Mouse (Mus musculus) forebrain, postnatal 0 days (tissue): Measurements from ENCODE around the gene Cd6. TPM values are rescaled to one million over a fixed set of nuclear protein-coding genes. Genes with fewer than 3 reads are reported as not detected.
A peak's percentile ranks its signal among the peaks of the same experiment; 100 is the strongest.

ENCODE experiments used
- ATAC-seq: fragments of 200-750 bp; cut with Nextera tagmentation; 2 replicates; pipeline ENCODE4 v1.8.0; 2017; ENCODE audit warnings: mild to moderate bottlenecking, moderate library complexity
- DNase-seq: peaks from one replicate; pipeline ENCODE4 v3.0.0-alpha.2; 2015
- H3K27ac ChIP-seq: fragments of 300-500 bp; sonication (generic); 2 replicates; pipeline ENCODE4 v1.5.1; 2014; ENCODE audit warnings: low read depth, mild to moderate bottlenecking, antibody characterized with exemption, low read length, moderate library complexity, mixed read lengths
- H3K27me3 ChIP-seq: fragments of 300-500 bp; sonication (generic); 2 replicates; pipeline ENCODE4 v1.6.1; 2014; ENCODE audit warnings: mild to moderate bottlenecking, low read length, mixed read lengths; ENCODE audit not compliant: insufficient read depth
- H3K36me3 ChIP-seq: fragments of 300-500 bp; sonication (generic); 2 replicates; pipeline ENCODE4 v1.6.1; 2014; ENCODE audit warnings: mild to moderate bottlenecking, moderate library complexity; ENCODE audit not compliant: insufficient read depth
- H3K4me1 ChIP-seq: fragments of 300-500 bp; sonication (generic); 2 replicates; pipeline ENCODE4 v1.6.1; 2014; ENCODE audit warnings: antibody characterized with exemption; ENCODE audit not compliant: insufficient read depth
- H3K4me2 ChIP-seq: fragments of 300-500 bp; sonication (generic); 2 replicates; pipeline ENCODE4 v1.6.1; 2014; ENCODE audit warnings: low read depth, mild to moderate bottlenecking, moderate library complexity
- H3K4me3 ChIP-seq: fragments of 300-500 bp; sonication (generic); 2 replicates; pipeline ENCODE4 v1.5.1; 2014; ENCODE audit warnings: low read depth, low read length, mixed read lengths
- H3K9ac ChIP-seq: fragments of 300-500 bp; sonication (generic); 2 replicates; pipeline ENCODE4 v1.6.1; 2014; ENCODE audit warnings: mild to moderate bottlenecking
- H3K9me3 ChIP-seq: fragments of 300-500 bp; sonication (generic); 2 replicates; pipeline ENCODE4 v1.6.1; 2016; ENCODE audit warnings: low read length
- CTCF ChIP-seq: sonication (generic); IDR thresholded peaks from 2 replicates; pipeline ENCODE4 v1.5.1; 2016; ENCODE audit warnings: antibody characterized with exemption, control low read depth, low read depth
- WGBS: fragments of 180-500 bp; shearing (Covaris S2); extraction: QIAGEN DNeasy Blood & Tissue Kit; methylation state at CpG from one replicate; pipeline ENCODE4 v1.1.7; 2014; 5-methylcytosine and 5-hydroxymethylcytosine counted together
- polyA plus RNA-seq: library from polyadenylated mRNA; unstranded; fragments of >200 nt; fragmentation: Nextera tagmentation; extraction: Ambion mirVana; gene quantifications from 2 replicates; pipeline ENCODE4 v1.2.1, GENCODE M21; 2015
- total RNA-seq: library from RNA; depleted of rRNA; stranded (reverse); fragments of >200 nt; gene quantifications from 2 replicates; pipeline ENCODE4 v1.2.3, GENCODE M21; 2014

Cd6 gene
- total and polyA plus RNA-seq, 2 experiments from 2014 or later = 0.05 TPM; not detected in 1

DNA sequence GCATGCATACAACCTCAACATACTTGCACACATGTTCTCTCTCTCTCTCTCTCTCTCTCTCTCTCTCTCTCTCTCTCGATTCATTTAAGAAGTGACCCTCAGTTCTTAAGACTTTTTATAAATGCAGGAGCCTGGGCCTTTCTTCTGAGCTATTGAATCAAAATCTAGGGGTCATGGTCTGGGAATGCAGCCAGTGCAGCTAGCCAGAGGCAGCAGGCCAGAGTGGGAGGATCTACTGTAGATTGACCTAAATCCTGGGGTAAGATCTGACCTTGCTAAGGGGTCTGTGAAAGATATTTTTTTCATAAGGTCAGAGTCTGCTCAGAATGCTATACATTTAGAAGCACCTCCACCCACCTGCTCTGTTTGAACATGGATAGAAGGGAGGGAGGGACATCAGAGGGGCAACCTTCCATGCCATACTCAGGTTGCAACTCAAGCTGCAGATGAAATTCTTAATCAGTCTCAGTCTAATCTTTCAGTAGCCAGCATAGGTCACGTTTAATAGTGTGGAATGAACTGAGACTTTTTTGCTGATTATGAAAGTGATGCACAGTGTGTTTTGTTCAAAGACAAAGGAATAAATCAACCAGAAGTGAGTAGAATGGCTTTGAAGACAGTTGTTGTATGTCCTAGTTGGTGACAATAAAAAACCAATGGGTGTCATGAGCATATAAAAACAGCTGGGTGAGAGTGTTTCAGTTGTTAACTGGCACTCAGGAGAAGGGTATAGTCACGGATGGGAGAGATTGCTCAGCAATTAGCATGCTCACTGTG, 17.6 kb upstream of the Cd6 start:
- no peak for DNase-seq
- H3K9ac ChIP-seq = no peak overlapping the region
- H3K36me3 ChIP-seq = no peaks in the 10 kb centered on the region
- no peak for ATAC-seq
- no peak for TF ChIP-seq CTCF
- WGBS = 23% methylated on average over 3 of the region's 3 CpGs
- no peak overlapping the region for H3K4me3 ChIP-seq
- H3K9me3 ChIP-seq = no peaks in the 10 kb centered on the region
- H3K4me1 ChIP-seq = no peaks in the 10 kb centered on the region
- no peak overlapping the region for H3K4me2 ChIP-seq
- H3K27me3 ChIP-seq = no peaks in the 10 kb centered on the region
- H3K27ac ChIP-seq = no peak overlapping the region

DNA sequence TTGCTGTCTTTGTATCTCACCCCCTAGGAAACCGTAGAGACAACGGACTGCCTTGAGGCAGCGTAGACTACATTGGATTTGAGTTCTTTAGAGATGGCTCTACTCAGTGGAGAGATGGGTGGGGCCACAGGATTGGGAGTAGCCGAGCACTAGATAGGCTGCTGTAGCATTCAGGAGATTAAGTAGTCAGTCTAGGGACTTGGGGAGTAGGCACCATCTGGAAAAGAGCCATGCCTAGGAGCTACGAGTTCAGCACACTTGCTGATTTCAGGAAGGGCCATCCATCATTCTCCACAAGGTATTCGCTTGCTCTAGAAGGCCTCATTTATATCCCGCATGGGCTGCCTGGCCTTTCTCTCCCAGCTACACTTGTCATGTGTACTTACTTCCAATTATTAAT, 16.3 kb upstream of the Cd6 start:
- TF ChIP-seq CTCF = no peak
- no peak for DNase-seq

DNA sequence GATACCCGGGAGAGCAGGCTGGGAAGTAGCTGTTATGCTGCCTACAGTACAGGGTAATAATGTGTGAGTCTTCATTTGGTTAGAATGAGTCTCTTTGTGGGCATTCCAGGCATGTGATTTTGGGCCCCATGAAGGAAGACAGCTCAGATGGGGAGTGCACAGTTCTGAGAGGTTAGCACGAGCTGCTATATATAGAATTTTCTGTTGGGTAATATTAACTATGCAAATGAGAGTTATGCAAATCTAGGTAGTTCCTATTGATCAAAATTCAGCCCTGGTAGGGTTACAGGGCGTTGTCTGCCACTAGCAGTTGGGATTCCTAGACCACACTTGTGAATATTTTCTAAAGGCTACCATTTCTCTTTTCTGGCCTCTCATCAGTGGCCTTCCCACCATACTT, 15.6 kb upstream of the Cd6 start:
- DNase-seq (no peak), ATAC-seq (peak; percentile 32; the same call in 1 of the 2 replicates)
- no peak overlapping the region for H3K4me3 ChIP-seq
- no peaks in the 10 kb centered on the region for H3K4me1 ChIP-seq
- no peak for TF ChIP-seq CTCF
- H3K27ac ChIP-seq = no peak overlapping the region
- no peak overlapping the region for H3K9ac ChIP-seq
- no peaks in the 10 kb centered on the region for H3K36me3 ChIP-seq
- no peaks in the 10 kb centered on the region for H3K9me3 ChIP-seq
- no peaks in the 10 kb centered on the region for H3K27me3 ChIP-seq
- no peak overlapping the region for H3K4me2 ChIP-seq
- WGBS = 76% methylated on average over 3 of the region's 3 CpGs

More for the DNA sequence above, 16.3 kb upstream of the Cd6 start:
- Histone ChIP-seq H3K4me2 (no peak overlapping the region), H3K27ac (no peak overlapping the region), H3K4me3 (no peak overlapping the region), H3K9me3 (no peaks in the 10 kb centered on the region), H3K4me1 (no peaks in the 10 kb centered on the region), H3K27me3 (no peaks in the 10 kb centered on the region), H3K9ac (no peak overlapping the region), H3K36me3 (no peaks in the 10 kb centered on the region)
- ATAC-seq = no peak
- WGBS = 73% methylated on average over 7 of the region's 7 CpGs

DNA sequence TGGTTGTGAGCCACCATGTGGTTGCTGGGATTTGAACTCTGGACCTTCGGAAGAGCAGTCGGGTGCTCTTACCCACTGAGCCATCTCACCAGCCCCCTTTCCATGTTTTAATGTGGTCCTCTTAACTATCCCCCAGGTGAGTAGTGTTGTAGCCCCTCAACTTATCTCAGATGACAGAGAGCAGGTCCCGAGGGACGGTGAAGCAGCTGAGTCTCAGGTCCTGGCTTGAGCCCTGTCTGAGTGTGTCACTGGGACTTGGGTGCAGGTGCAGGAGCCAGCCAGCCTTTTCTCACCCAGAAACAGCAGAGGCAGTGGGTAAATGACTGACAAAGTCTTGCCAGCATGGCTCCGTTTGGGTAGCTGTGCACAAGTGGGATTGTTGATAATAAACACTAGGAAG, 14.3 kb upstream of the Cd6 start:
- DNase-seq (no peak), ATAC-seq (no peak)
- no peaks in the 10 kb centered on the region for H3K36me3 ChIP-seq
- no peak overlapping the region for H3K27ac ChIP-seq
- no peaks in the 10 kb centered on the region for H3K9me3 ChIP-seq
- H3K4me3 ChIP-seq = no peak overlapping the region
- no peak for TF ChIP-seq CTCF
- H3K27me3 ChIP-seq = no peaks in the 10 kb centered on the region
- no peaks in the 10 kb centered on the region for H3K4me1 ChIP-seq
- H3K4me2 ChIP-seq = no peak overlapping the region
- H3K9ac ChIP-seq = no peak overlapping the region
- WGBS = 88% methylated on average over 5 of the region's 5 CpGs

DNA sequence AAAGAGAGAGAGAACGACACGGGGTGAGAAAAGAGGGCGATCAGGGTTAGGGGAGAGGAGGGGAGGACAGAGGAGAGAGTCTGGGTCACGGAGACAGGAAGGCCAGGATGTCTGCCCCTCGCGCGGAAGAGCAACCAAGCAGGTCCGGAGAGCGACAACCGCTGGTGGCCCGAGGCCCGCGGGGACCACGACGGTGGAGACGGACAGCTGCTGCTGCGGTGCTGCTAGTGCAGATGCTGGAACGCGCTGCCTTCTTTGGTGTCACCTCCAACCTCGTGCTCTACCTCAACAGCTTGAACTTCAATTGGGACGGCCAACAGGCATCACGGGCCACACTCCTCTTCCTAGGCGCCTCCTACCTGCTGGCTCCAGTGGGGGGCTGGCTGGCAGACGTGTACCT, 13.1 kb upstream of the Cd6 start:
- H3K36me3 ChIP-seq = no peaks in the 10 kb centered on the region
- WGBS = 70% methylated on average over 24 of the region's 24 CpGs
- no peak overlapping the region for H3K9ac ChIP-seq
- no peak overlapping the region for H3K27ac ChIP-seq
- H3K27me3 ChIP-seq = no peaks in the 10 kb centered on the region
- H3K4me2 ChIP-seq = no peak overlapping the region
- H3K4me1 ChIP-seq = no peaks in the 10 kb centered on the region
- DNase-seq (no peak), ATAC-seq (no peak)
- H3K9me3 ChIP-seq = no peaks in the 10 kb centered on the region
- H3K4me3 ChIP-seq = no peak overlapping the region
- TF ChIP-seq CTCF = no peak

DNA sequence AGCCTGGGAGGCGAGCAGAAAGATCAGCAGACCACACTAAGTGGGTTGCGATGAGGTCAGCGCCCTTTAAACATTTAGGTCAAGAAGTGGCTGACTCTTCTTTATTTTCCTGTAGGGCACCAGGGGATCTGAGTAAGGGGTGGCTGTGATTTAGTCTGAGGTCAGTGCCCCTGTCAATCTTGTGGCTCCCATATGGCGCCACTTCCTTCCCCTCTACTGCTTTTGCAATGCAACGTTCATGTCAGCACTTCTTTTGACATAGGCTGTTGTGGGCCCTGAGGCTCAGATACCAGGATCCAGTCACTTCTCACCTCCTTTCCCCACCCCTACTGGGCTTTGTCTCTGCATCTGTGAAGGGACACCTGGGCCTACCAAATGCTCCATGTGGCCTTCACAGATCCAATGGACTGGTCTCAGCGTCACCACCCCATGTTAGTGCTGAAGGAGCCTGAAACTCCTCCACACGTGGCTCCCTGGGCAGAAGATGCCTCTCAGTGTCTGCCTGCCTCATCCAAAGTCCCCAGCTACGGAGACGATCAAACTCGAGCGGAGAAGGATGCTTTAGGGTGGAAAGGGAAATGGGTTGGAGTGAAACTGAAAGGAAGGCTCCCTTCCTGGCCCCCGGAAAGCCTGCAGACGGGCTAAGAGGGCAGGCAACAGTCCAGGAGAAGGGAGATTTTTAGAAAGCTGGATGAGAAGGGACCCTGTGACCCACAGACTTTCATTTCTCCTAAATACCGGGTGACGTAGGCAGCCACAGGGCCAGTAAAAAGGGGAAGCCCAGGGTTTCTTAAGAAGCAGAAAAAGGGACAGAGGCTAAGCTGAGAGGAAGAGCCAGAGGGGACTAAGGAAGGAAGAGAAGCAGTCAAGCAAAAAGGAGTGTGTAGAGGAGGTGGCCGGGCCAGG, 12.1 kb upstream of the Cd6 start:
- Histone ChIP-seq H3K4me3 (no peak overlapping the region), H3K27me3 (no peaks in the 10 kb centered on the region), H3K36me3 (no peaks in the 10 kb centered on the region), H3K27ac (no peak overlapping the region), H3K9ac (no peak overlapping the region), H3K9me3 (no peaks in the 10 kb centered on the region), H3K4me1 (no peaks in the 10 kb centered on the region), H3K4me2 (no peak overlapping the region)
- 73% methylated on average over 16 of the region's 16 CpGs for WGBS
- ATAC-seq = no peak
- no peak for DNase-seq
- no peak for TF ChIP-seq CTCF
